Mouse (Mus musculus) embryonic facial prominence, embryonic 12.5 days (tissue): Measurements from ENCODE around the gene Deaf1. TPM values are rescaled to one million over a fixed set of nuclear protein-coding genes. Genes with fewer than 3 reads are reported as not detected.

Source experiments
- ATAC-seq: fragments of 200-750 bp; cut with Nextera tagmentation; 2 replicates; pipeline ENCODE4 v1.8.0; 2017; ENCODE audit not compliant: insufficient number of reproducible peaks, insufficient read depth, low FRiP score, low TSS enrichment
- H3K27ac ChIP-seq: fragments of 300-500 bp; sonication (generic); 2 replicates; pipeline ENCODE4 v1.5.1; 2016; ENCODE audit warnings: mild to moderate bottlenecking
- H3K27me3 ChIP-seq: fragments of 300-500 bp; sonication (generic); 2 replicates; pipeline ENCODE4 v1.6.1; 2016; ENCODE audit warnings: mild to moderate bottlenecking, moderate library complexity
- H3K36me3 ChIP-seq: fragments of 300-500 bp; sonication (generic); 2 replicates; pipeline ENCODE4 v1.6.1; 2016; ENCODE audit warnings: mild to moderate bottlenecking
- H3K4me1 ChIP-seq: fragments of 300-500 bp; sonication (generic); 2 replicates; pipeline ENCODE4 v1.6.1; 2016
- H3K4me2 ChIP-seq: fragments of 300-500 bp; sonication (generic); replicated peaks from 2 replicates; pipeline ENCODE4 v1.6.1; 2016; ENCODE audit warnings: mild to moderate bottlenecking, moderate library complexity
- H3K4me3 ChIP-seq: fragments of 300-500 bp; sonication (generic); 2 replicates; pipeline ENCODE4 v1.5.1; 2016; ENCODE audit warnings: mild to moderate bottlenecking
- H3K9ac ChIP-seq: fragments of 300-500 bp; sonication (generic); 2 replicates; pipeline ENCODE4 v1.6.1; 2016; ENCODE audit warnings: mild to moderate bottlenecking, moderate library complexity
- H3K9me3 ChIP-seq: fragments of 300-500 bp; sonication (generic); 2 replicates; pipeline ENCODE4 v1.6.1; 2016; ENCODE audit warnings: mild to moderate bottlenecking, moderate library complexity
- WGBS: fragments of 180-500 bp; shearing (Covaris S2); methylation state at CpG from one replicate; pipeline ENCODE4 v1.1.7; 2016; 5-methylcytosine and 5-hydroxymethylcytosine counted together
- polyA plus RNA-seq: library from polyadenylated mRNA; unstranded; fragments of >200 nt; fragmentation: Nextera tagmentation; extraction: Ambion mirVana; gene quantifications from 2 replicates; pipeline ENCODE4 v1.2.1, GENCODE M21; 2016

The Deaf1 gene
- polyA plus RNA-seq, 1 experiment from 2014 or later: 75.4 TPM

DNA sequence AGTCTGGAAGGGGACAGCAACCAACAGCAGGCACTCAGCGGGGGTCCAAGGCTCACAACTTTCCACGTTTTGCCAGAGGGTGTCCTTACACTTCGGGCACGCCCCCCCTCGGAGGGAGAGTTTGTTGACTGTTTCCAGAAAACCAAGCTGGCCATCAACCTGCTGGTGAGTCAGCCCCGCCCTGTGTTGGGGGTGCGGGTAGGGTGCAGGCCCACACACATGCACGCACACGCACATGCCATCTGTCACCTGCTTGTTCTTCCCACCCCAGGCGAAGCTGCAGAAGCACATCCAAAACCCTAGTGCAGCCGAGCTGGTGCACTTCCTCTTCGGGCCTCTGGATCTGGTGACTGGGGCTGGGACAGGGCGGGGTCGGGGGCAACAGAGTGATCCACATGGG lies 29.5 kb upstream of the Deaf1 start:
- no peak overlapping the region for H3K9ac ChIP-seq
- H3K27ac ChIP-seq: no peak overlapping the region
- H3K27me3 ChIP-seq: peaks cover 18% of the 10 kb centered on the region
- no peak overlapping the region for H3K4me2 ChIP-seq
- H3K36me3 ChIP-seq: no peaks in the 10 kb centered on the region
- ATAC-seq: no peak
- H3K4me3 ChIP-seq: no peak overlapping the region
- H3K9me3 ChIP-seq: no peaks in the 10 kb centered on the region
- WGBS: 73% methylated on average over 14 of the region's 14 CpGs
- no peaks in the 10 kb centered on the region for H3K4me1 ChIP-seq

DNA sequence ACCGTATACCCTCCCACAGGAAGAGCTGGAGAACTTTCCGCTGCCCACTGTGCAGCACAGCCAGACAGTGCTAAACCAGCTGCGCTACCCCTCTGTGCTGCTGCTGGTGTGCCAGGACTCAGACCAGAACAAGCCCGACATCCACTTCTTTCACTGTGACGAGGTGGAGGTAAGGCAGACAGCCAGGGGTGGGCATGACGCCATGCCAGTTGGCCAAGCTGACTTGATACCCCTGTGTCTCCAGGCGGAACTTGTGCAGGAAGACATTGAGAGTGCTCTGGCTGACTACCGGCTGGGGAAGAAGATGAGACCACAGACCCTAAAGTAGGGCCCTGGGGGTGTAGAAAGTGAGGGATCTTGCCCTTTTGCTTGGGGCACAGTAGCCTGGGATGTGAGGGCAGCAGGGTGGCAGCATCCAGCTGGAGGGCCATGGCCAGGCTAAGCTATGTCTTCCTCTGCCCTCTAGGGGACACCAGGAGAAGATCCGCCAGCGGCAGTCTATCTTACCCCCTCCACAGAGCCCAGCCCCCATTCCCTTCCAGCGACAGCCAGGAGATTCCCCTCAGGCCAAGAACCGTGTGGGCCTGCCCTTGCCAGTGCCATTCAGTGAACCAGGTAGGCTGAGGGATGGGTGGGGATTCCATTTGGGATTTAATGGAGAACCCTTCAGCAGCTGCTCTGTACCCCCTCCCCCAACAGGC lies 28.3 kb upstream of the Deaf1 start:
- Histone ChIP-seq H3K4me2 (no peak overlapping the region), H3K9ac (no peak overlapping the region), H3K27me3 (peaks cover 6% of the 10 kb centered on the region), H3K36me3 (no peaks in the 10 kb centered on the region), H3K27ac (no peak overlapping the region), H3K4me1 (no peaks in the 10 kb centered on the region), H3K9me3 (no peaks in the 10 kb centered on the region), H3K4me3 (no peak overlapping the region)
- 56% methylated on average over 12 of the region's 12 CpGs for WGBS
- ATAC-seq: no peak

DNA sequence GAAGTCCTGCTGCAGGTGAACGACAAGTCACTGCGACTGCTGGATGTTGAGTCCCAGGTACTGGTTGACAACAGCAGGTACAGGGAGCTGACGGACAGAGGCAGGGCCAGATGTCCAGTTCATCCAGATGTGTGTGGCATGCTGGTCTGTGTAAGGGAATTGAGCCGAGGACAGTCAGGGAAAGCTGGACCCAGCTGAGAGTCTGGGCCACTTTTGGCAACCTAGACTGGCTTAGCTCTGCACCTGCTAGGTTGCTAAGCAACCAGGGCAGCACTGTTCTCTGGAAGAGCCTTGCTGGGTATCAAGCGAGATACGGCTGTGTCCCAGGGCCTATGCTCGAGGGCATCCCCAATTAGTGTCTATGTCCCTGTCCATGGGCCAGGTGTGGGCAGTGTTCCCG lies 27.6 kb upstream of the Deaf1 start:
- Histone ChIP-seq H3K27ac (no peak overlapping the region), H3K36me3 (no peaks in the 10 kb centered on the region), H3K27me3 (no peaks in the 10 kb centered on the region), H3K9me3 (no peaks in the 10 kb centered on the region), H3K4me3 (no peak overlapping the region), H3K4me1 (no peaks in the 10 kb centered on the region), H3K4me2 (no peak overlapping the region), H3K9ac (no peak overlapping the region)
- no peak for ATAC-seq
- 73% methylated on average over 8 of the region's 8 CpGs for WGBS

DNA sequence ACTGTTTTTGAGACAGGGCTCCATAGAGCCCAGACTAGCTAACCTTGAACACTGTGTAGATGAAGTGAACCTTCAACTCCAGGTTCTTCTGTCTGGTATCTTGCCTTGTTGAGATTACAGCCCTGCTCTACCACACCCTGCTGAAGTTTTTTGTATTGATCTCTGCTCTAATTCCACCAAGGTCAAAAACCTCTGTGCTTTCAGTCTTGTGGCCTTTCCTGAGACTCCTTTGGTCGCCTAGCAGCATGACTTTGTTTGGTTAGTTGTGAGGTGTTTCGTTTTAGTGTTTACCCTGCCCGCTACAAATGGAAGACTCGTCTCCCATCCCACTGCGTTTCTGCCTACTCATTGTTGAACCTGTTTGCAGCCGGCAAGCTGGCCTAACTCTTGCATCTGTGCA lies 23.6 kb upstream of the Deaf1 start:
- H3K4me3 ChIP-seq: no peak overlapping the region
- no peaks in the 10 kb centered on the region for H3K27me3 ChIP-seq
- no peaks in the 10 kb centered on the region for H3K4me1 ChIP-seq
- H3K9ac ChIP-seq: no peak overlapping the region
- H3K9me3 ChIP-seq: no peaks in the 10 kb centered on the region
- no peak overlapping the region for H3K4me2 ChIP-seq
- no peaks in the 10 kb centered on the region for H3K36me3 ChIP-seq
- no peak overlapping the region for H3K27ac ChIP-seq
- WGBS: 75% methylated on average over 6 of the region's 6 CpGs
- ATAC-seq: no peak

- no peak for ATAC-seq
- Histone ChIP-seq H3K9ac (no peak overlapping the region), H3K27me3 (no peaks in the 10 kb centered on the region), H3K27ac (no peak overlapping the region), H3K9me3 (no peaks in the 10 kb centered on the region), H3K36me3 (no peaks in the 10 kb centered on the region), H3K4me2 (no peak overlapping the region), H3K4me1 (no peaks in the 10 kb centered on the region), H3K4me3 (no peak overlapping the region)
- WGBS: 92% methylated on average over 5 of the region's 5 CpGs
Measured at GRCm38 (mm10) chr7:141344787-141345186, 17.3 kb upstream of the Deaf1 start.

DNA sequence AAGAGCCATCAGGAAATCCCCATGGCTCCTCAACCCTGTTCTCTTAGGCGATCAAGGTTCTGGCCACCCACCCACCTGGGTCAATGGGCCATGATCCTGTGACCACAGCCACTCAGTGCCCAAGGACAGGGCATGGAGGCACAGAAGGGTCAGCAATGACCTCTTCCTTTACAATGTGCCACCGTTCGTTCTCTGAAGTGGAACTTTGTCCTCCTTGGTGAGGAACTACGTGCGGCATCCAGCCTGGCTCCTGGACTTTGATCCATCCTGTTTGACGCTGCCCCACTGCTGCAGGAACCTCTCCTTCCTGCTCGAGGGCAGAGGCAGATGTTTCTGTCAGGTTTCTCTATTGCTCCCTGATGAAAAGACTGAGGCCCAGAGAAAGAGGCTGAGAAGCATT lies 16.2 kb upstream of the Deaf1 start:
- Histone ChIP-seq H3K36me3 (no peaks in the 10 kb centered on the region), H3K27me3 (peaks cover 7% of the 10 kb centered on the region), H3K27ac (no peak overlapping the region), H3K9ac (no peak overlapping the region), H3K4me1 (peaks cover 7% of the 10 kb centered on the region), H3K9me3 (no peaks in the 10 kb centered on the region), H3K4me2 (no peak overlapping the region), H3K4me3 (no peak overlapping the region)
- ATAC-seq: no peak
- WGBS: 62% methylated on average over 7 of the region's 7 CpGs

DNA sequence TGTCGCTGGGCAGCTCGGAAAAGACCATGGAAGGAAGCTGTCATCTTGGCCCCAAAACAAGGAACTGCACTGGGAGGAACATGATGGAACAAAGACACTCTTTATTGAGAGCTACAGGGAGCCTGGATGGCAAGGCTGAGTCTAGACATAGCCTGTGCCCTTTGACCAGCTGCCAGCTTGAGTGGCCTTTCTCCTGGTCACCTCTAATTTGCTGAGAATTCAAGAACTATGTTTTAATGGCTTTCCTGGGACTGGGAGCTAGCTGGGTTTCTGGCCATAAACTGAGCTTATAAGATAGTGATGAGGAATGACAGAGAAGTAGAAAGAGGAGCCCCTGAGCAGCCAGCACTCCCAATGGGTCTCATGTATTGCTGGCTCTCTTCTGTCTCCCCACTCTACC lies 15.7 kb upstream of the Deaf1 start:
- no peaks in the 10 kb centered on the region for H3K9me3 ChIP-seq
- H3K27me3 ChIP-seq: peaks cover 11% of the 10 kb centered on the region
- H3K9ac ChIP-seq: no peak overlapping the region
- no peak overlapping the region for H3K4me2 ChIP-seq
- H3K4me1 ChIP-seq: peaks cover 12% of the 10 kb centered on the region
- 42% methylated on average over 2 of the region's 2 CpGs for WGBS
- ATAC-seq: no peak
- H3K4me3 ChIP-seq: no peak overlapping the region
- H3K36me3 ChIP-seq: no peaks in the 10 kb centered on the region
- H3K27ac ChIP-seq: no peak overlapping the region

GRCm38 (mm10) chr7:141341689-141342226 lies 14.3 kb upstream of the Deaf1 start:
- no peak overlapping the region for H3K4me2 ChIP-seq
- peaks cover 13% of the 10 kb centered on the region for H3K4me1 ChIP-seq
- no peak overlapping the region for H3K4me3 ChIP-seq
- H3K27ac ChIP-seq: no peak overlapping the region
- H3K36me3 ChIP-seq: no peaks in the 10 kb centered on the region
- WGBS: 80% methylated on average over 10 of the region's 10 CpGs
- no peak for ATAC-seq
- no peaks in the 10 kb centered on the region for H3K9me3 ChIP-seq
- peaks cover 16% of the 10 kb centered on the region for H3K27me3 ChIP-seq
- H3K9ac ChIP-seq: no peak overlapping the region

- H3K4me1 ChIP-seq: peaks cover 13% of the 10 kb centered on the region
- H3K27ac ChIP-seq: no peak overlapping the region
- ATAC-seq: no peak
- H3K9ac ChIP-seq: no peak overlapping the region
- peaks cover 16% of the 10 kb centered on the region for H3K27me3 ChIP-seq
- H3K9me3 ChIP-seq: no peaks in the 10 kb centered on the region
- H3K36me3 ChIP-seq: 0 out of 2 replicates have a peak, but pooled peaks cover 5% of the 10 kb centered on the region
- WGBS: 66% methylated on average over 6 of the region's 6 CpGs
- no peak overlapping the region for H3K4me2 ChIP-seq
- H3K4me3 ChIP-seq: no peak overlapping the region
Measured at GRCm38 (mm10) chr7:141340476-141340875, 13.0 kb upstream of the Deaf1 start.

DNA sequence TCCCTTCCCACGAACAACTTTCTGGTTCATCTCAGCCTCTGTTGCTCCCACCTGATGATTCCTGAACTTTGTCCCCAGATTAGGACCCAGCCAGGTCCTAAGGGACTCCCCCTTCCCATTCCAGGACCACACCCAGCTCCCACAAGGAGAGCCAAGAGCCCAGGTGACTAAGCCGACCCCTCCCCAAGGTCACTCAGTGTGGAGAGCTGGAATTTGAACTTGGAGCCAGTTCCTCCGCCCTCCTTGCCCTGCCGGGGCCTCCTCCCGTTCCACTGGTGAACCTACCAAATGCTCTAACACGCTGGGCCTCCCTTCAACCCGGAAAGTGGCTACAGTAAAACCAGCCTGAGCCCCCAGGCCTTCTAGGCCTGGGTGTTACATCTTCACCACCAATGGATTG lies 12.5 kb upstream of the Deaf1 start:
- Histone ChIP-seq H3K27me3 (peaks cover 16% of the 10 kb centered on the region), H3K27ac (no peak overlapping the region), H3K36me3 (0 out of 2 replicates have a peak, but pooled peaks cover 6% of the 10 kb centered on the region), H3K4me3 (no peak overlapping the region), H3K4me2 (no peak overlapping the region), H3K9me3 (no peaks in the 10 kb centered on the region), H3K9ac (no peak overlapping the region), H3K4me1 (peaks cover 13% of the 10 kb centered on the region)
- ATAC-seq: no peak
- WGBS: 79% methylated on average over 7 of the region's 7 CpGs

DNA sequence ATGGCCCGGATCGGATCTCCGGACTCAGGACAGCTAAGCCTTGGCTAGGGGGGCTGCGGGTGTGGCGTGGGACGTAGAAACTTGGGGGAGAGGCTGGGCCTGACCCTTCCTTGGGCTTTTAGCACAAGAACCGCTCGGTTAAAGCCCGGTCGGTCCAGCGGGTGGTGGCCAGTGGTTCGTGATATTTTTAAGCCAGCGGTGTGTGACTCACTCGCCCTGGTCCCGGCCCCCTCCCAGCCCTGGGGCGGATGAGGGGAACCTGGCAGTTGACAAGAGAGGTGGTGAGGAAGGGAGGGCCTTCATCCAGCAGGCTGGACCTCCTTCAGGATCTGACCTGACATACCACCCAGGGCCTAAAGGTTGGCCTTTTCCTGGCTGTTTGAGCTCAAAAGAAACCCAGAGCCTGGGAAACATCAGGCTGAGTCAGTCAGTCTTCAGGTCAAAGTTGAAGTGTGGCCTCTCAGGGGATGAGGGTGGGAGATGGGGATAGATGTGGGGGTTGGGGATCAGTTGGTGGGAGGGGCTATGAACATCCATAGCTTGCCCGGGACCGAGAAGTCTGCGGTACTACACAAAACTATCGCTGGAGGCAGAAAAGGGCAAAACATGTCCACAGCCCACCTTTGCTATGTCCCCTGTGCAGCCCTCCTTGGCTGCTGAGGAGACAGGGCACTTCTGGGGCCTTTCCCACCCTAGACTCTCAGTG lies 11.9 kb upstream of the Deaf1 start:
- Histone ChIP-seq H3K9ac (peak overlapping the region; percentile 40), H3K4me1 (peaks cover 13% of the 10 kb centered on the region), H3K27ac (no peak overlapping the region), H3K9me3 (no peaks in the 10 kb centered on the region), H3K4me2 (peak overlapping the region; percentile 55), H3K36me3 (peaks cover 9% of the 10 kb centered on the region; the same call in 1 of the 2 replicates), H3K4me3 (peak overlapping the region; percentile 21), H3K27me3 (peaks cover 16% of the 10 kb centered on the region)
- no peak for ATAC-seq
- WGBS: 37% methylated on average over 20 of the region's 20 CpGs

DNA sequence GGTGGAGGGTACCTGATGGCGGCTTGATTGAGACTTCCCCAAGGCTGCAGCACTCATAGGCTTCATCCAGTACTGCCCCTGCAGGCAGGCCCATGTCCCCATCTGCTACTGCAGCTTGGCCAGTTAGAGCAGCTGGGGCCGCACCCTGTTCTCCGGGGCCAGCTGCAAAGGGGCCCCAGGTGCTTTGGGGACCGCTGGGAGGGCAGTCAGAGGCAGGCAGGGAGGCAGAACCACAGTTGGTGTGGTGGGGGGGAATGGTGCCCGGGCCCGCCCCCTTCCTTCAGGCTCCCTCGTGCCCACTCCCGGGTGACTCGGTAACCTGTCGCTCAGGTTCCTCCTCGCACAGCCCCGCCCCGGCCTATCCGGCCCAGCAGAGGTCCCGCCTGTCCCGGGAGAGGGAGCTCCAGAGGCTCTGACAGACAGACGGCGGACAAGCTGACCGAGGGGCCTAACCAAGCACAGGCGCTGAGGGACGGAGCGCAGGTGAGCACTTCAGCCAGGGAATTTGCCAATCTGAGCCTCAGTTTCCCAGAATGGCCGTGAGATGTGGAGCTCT lies 11.2 kb upstream of the Deaf1 start, which contains the start of gene Eps8l2:
Gene Eps8l2 (plus strand): TSS at position 305 of the 556 bp plus-strand sequence.
- Histone ChIP-seq H3K27me3 (peaks cover 16% of the 10 kb centered on the region), H3K36me3 (peaks cover 14% of the 10 kb centered on the region; the same call in 1 of the 2 replicates), H3K4me2 (peak within 1 kb of the TSS; percentile 55), H3K4me3 (peak within 1 kb of the TSS; percentile 21), H3K9me3 (no peaks in the 10 kb centered on the region), H3K9ac (peak within 1 kb of the TSS; percentile 40), H3K27ac (no peak within 1 kb of the TSS), H3K4me1 (peaks cover 13% of the 10 kb centered on the region)
- 3% methylated on average over 23 of the region's 23 CpGs for WGBS
- ATAC-seq: peak; percentile 67
